Mouse (Mus musculus): ENCODE data around the gene Adcy2. TPM values are rescaled to one million over a fixed set of nuclear protein-coding genes. Genes with fewer than 3 reads are reported as not detected.

The Adcy2 gene
- under 1 TPM; 0.53 to 0.68 TPM for total RNA-seq (2021)
- long read RNA-seq, experiment 1 = 0 reads
- long read RNA-seq, experiment 2, full-length matches to known transcripts = 1 of 1 reads
- long read RNA-seq, experiment 2, partial matches to known transcripts = 0 of 1 reads
- long read RNA-seq, experiment 2, other reads (novel, unspliced or antisense) = 0 of 1 reads

DNA sequence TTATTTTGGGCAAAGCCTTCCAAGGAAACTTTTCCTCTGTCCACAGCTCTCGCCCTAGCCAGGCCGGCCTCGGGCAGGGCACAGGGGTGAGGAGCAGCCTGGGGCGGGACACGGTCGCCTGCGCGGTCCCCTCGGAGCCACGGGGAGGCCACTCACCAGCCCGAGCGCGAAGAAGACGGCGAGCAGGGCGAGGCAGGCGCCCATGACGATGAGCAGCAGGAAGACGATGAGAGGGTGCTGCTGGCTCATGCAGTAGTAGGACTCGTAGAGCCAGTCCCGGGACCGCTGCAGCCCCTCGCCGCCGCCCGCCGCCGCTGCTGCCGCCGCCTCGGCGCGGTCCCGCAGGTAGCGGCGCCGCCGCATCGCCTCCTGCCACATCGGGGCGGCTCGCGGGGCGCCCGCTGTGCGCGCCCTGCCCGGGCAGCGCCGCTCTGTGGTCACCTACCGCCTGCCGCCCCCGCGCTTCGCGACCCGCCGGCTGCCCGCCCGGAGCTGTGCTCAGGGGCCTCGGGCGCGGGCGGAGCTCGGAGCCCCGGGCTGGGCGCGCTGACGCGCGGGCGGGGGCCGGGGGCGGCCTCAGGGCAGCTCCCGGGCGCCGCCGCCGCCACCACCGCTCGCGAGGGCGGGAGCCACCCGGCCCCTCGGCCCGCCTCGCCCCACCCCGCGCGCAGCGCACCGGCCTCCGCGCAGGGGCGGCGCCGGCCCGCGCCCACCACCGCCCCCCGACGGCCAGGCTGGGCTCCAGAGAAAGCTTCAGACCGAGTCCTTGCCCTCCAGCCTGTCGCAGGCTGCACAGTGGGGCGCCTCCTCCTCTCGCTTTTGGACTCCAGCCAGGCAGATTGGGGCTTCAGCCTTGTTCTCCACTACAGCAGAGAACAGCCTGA lies at the start of gene Adcy2:
TSS of gene Adcy2 (minus strand) at position 624 of the 884 bp plus-strand sequence.
- DNase-seq = peak; percentile 42 to 50
- intact Hi-C loops (cut with DNase I) = no loop called here

DNA sequence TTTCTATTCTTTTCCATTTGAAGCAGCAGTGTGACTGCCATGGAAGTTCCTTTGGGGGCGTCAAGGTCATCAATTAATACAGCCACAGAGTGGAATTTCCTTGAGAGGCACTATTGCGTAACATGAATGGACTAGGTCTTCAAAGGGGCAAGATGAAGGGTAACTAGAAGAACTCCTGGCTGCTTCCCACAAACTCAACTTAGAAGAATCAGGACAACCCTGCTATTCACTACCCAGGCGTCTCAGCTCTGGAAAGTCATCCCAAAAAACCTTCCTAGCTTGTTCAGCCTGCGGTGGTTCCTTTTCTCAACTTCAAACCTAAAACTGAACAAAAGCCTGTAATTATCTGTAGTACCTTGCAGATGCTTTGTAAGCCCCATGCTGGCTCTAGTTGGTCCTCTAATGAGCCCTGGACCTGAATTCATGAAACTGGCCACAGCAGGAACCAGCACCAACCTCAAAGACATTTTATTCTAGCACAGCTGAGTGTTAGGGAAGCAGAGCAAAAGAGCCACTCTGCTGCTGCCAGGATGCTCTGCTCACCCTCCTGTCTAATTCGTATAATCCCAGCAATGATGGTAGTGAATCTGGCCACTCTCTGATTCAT lies 37.8 kb upstream of the Adcy2 start:
- intact Hi-C loops (cut with DNase I) = no loop called here
- DNase-seq = no peak

DNA sequence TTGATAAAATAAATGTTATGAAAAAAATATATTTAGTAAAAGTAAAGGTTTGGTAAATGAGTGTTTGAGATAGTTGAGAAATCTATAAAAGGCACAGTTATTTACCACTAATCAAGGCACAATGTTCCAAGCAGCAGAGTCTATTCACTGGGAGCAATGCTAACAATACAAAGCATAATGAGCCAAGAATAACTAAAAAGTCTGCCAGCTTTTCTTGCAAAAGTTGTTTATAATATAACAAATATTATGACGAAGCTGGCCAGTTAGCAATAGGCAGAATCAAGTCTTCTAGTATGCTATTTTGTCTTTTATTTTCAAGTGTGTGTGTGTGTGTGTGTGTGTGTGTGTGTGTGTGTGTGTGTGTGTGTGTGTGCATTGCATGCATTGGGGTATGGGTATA lies 35.3 kb upstream of the Adcy2 start:
- no peak for DNase-seq
- intact Hi-C loops (cut with DNase I) = no loop called here

DNA sequence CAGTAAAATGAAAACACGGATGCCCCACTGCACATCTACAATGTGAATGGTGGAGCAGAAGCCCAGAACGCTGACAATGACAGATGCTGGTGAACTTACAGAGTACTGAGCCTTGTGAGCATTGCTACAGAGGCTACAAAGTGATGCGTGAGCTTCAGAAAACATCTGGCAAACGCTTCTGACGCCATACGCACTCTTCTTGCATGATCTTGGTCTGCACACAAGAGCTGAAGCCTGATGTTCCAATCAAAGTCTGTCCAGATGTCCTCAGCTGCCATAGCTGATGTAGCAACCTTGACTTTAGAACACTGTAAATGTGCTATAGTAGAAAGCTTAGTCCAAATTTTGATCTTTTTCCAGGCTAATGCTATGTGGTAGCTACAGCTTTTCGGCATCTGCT lies 34.2 kb upstream of the Adcy2 start:
- intact Hi-C loops (cut with DNase I) = no loop called here
- no peak for DNase-seq

DNA sequence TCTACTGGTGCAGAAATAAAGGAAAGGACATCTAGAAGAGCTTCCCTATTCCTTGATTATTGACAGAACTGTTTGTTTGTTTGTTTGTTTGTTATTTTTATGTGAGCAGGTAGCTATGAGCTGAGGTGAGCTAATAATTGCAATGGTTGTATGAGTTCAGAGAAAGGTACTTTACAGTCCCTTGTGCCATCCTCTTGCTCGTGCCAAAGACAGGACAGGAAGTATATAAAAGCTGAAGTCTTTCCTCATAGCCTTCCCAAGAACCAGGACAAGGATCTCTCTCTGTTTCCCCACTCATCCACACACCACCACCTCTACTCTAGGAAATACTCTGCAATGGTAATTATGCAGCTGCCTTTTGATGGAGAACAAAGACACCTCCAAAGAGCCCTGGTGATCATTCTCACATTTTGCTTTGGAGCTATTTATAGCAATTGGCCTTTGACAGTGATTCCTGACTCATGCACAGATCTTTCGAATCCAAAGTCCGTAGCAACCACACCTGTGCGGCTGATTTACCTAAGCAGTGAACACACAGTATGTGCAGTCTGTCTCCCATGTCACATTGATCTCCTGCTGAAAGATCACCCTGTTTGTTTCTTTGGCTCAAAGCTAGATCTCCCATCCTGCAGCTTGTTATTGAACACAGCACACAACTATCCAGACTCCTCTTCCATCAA lies 29.9 kb upstream of the Adcy2 start:
- DNase-seq = no peak
- intact Hi-C loops (cut with DNase I) = no loop called here

DNA sequence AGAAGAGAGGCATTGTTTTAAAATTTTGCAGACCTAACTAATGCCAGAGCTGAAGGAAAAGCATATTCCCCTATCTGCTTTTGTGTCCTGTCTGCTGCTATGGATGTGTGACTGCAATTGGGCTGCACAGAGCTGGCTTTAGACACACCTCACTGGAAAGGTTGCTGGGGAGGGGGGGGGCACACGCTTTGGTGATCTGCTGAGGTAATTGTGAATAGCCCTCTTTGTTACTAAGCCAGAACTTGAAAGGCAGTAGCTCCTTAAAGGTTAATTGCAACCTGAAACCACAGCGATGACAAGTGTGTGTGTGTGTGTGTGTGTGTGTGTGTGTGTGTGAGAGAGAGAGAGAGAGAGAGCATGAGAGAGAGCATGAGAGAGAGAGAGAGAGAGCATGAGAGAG lies 25.6 kb upstream of the Adcy2 start:
- intact Hi-C loops (cut with DNase I) = no loop called here
- no peak for DNase-seq

DNA sequence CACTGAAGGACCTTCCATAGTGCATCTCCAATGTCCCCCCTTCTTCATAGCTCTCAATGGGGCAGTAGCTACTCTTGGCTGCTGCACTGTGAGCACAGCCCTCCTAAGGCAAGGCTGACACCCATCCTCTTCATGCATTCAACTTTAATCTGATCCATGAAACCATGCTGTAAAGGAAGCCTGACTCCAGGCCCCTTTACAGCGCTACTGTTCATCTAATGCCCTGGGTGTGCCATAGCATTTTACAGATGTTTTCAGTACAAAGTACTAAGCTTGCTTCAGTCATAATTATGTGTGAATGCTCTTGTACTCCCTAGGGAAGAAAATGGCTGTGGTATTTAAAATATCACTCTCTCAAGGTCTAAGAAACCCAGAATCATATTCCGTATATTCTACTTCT lies 23.9 kb upstream of the Adcy2 start:
- intact Hi-C loops (cut with DNase I) = no loop called here
- no peak for DNase-seq

DNA sequence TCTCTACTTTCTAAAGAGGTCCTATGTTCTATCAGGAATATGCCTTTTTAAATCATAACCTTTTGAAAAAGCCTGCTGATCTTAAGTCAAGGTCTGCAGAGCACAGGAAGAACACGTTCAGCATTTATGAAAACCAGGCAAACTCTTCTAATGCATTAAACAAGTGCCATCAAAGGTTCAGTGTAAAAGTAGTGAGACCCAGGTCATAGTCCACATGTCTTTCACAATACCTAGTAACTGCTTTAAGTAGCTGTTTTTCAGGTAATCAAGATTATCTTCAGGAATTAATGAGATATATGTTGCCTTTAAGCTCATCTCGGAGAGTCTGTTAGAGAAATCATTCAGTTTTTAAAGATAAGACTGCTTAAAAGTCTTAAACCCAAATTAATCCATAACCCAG lies 21.2 kb upstream of the Adcy2 start:
- no peak for DNase-seq
- intact Hi-C loops (cut with DNase I) = no loop called here

DNA sequence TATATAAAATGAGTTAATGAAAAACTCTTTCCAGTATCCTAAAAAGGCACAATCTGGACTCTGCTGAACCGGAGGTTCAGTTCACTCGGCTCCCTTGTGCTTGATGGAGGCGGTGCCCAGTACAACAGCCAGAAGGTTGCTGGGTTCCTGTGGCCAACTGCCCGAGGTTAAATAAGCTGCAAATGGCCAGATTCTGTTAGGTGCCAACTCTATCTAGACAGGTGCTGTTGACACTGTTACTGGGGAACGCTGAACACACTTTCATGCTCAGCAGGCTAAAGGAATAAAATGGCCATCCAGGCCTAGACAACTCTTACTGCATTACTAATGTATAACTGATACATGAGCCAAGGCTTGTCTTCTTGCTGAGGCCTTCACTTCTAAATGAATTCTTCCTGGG lies 7.6 kb upstream of the Adcy2 start:
- no peak for DNase-seq
- intact Hi-C loops (cut with DNase I) = loop anchor here (10.0 kb wide), 1 partner anchor 658 kb away; no protein-coding TSS in a partner anchor

DNA sequence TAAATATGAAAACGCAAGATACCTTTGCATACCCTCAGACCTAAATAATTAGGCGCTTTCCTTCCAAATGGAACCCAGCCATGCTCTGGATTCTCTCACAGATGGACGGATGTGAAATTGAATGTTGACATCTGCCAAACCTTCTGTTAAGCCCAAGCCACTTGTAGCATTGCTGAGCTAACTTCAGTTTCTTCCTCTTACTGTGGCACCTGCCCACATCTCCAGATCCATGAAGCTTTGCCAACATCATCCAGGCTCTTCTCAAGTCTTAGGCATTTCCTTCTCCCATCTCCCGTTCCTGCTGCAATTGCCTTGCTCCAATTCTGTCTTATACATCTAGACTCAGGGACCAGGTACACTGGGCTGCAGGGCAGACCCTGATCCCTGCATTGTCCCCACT lies 6.8 kb upstream of the Adcy2 start:
- intact Hi-C loops (cut with DNase I) = loop anchor here (10.0 kb wide), 1 partner anchor 659 kb away; no protein-coding TSS in a partner anchor
- DNase-seq = no peak

DNA sequence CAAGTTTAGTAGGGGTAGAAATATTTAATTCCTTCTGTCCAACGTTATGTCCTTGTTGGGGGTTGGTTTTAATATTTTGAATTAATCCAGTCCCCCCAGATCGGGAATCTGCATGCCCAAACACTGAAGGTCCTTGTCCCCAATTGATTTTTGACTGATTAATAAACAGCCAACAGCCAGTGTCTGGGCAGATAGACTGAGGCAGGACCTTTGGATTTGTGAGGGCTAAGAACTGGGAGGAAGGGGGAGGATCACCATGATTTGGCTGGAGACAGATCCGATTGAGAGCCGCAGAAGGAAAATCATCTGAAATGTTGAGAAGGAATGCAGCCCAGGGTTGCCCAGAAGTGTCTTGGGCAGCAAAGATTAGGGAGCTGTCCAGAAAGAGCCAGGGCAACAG lies 5.1 kb upstream of the Adcy2 start:
- DNase-seq = no peak
- intact Hi-C loops (cut with DNase I) = loop anchor here (10.0 kb wide), 1 partner anchor 660 kb away; no protein-coding TSS in a partner anchor

DNA sequence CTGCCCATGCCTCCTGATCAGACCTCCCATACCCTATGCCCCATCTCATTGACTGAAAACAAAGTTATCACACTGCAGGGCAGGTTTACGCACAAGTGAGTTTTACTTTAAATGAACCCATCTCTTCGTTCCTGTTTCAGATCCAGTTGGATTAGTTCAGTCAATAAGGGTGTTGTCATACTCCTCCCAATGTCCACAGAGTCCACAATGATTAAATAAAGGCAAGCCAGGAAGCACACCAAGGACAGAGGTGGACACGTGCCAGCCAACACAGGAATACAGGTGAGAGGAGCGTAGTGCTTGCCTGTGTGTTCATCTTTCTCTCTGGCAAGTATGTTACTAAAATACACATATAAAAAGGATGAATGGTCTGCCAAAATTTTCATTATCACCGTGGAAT lies 3.3 kb upstream of the Adcy2 start:
- DNase-seq = no peak
- intact Hi-C loops (cut with DNase I) = loop anchor here (2.0 to 10.0 kb wide), 2 partner anchors 458 to 662 kb away; no protein-coding TSS in a partner anchor

DNA sequence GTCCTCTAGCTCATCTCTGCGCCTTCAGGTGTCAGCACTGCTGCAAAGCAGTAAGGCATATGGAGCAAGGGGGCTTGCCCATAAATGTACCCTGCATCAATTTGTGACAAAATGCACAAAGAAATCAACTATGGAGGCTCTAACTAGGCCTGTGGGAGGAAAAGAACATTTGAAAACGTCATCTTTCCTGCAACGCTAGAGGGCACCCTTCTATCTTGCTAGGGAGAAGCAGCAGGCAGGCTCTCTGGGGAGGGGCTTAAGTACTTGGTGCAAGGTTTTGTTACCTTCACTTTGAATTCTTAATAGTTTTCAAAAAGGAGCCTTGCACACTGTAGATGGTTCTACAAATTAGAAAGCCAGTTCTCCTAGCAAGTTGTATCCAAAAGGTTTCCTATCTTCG lies 2.8 kb upstream of the Adcy2 start:
- DNase-seq = peak; percentile 27 to 59
- intact Hi-C loops (cut with DNase I) = loop anchor here (2.0 to 10.0 kb wide), 2 partner anchors 459 to 663 kb away; no protein-coding TSS in a partner anchor

DNA sequence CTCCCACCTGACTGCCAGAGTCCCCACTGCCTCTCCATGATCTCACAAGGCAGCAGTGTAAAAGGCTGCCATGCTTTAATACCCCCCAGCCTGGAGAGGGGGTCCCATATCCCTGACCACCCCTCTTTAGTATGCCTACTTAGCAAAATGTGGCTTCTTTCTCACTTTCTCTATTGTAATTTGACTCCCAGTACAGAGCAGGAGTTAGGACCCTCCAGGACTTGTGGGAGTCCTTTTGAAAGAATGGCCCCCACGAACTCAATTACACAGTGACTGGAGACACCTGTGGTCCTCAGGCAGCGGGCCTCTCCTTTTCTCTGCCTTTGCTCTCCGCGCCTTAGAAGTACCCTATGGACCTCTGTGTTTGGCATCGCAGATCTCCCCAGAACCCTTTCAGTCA lies 485 bp upstream of the Adcy2 start:
- DNase-seq = no peak
- intact Hi-C loops (cut with DNase I) = loop anchor here (10.0 kb wide), 1 partner anchor 665 kb away; no protein-coding TSS in a partner anchor

DNA sequence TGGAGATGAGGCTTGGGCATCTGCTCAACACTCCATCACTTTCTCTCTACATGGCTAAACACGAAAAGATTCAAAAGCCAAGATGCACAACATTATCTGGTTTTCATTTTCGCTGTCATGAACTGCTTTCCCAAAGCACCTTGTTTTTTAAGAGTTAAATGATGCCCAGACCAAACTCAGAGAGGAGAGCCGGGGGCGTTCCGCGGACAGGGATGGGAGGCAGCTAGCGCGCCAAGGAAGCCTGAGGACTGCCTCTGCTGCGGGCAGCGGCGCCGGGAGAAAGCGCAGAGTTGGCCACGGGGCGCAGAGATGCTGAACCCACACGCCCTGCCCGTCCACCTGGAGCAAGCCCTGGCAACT lies 803 bp downstream of the Adcy2 start:
- intact Hi-C loops (cut with DNase I) = no loop called here
- DNase-seq = peak in 1 of 2 experiments; percentile 3

DNA sequence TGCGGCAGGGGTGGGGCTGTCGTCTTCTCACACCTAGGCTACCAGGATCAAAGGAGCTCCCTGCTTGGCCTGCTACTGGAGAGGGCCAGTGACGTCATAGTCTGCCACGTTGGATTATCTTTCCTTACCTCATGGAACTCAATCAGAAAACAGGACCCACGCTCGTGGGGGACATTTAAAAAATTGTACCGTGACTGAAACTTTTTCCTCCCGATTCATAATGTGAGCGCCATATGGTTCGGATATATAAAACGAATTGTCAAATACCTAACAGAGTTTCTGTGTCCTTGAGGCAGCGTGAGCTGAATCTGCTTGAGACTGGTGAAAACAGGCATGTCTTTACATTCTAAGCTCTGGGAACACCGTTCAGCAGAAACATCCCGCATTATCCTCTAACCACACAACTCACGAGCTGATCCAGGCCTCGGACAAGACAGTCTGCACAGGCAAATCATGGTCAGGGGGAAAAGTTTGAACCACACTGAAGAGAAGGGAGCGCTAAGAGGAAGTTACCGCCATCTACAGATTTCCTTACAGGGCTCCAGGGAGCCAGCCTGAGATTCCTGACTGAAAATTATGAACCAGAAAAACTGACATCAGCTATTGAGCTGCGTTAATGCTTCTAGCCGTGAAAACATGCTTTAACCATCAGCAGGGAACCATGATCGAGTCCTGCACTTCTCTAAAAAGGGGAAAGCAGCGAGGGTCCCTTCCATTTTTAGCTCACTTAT lies 1.4 kb downstream of the Adcy2 start:
- intact Hi-C loops (cut with DNase I) = no loop called here
- DNase-seq = no peak

DNA sequence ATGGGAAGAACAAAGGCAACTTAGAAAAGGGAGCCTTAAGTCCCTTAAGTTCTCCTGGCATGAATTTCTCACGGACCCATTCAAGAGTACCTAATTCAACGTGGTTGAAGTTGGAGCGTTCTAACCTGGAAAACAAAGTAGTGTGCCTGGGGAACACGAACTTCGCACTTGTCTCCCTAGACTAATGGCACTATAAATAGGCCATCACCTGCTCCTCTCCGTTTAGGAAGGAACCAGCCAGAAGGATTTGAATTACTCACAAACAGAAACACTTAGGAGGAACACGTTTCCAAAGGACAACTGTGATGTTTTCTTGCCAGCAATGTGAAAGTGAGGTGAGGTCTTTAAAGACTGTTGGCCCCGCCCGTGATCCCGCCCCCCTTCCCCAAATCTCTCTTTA lies 2.0 kb downstream of the Adcy2 start:
- DNase-seq = no peak
- intact Hi-C loops (cut with DNase I) = no loop called here

DNA sequence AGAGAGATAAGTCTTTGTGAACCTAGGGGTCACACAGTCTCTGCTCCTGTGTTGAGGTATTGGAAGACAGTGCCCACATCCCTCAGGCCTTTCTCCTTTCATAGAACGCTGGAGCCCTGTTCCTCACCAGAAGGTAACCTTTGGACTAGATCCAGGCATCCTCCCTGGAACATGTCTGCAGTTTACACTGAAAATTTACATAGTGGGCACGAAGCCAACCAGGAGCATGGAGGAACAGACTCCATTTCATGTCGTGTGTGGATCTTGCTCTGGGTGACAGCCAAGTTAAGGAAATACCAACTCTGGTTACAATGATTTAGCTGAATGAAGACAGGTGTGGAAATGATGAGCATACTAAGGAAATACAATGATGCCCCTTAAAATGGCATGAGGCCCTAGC lies 2.7 kb downstream of the Adcy2 start:
- intact Hi-C loops (cut with DNase I) = no loop called here
- no peak for DNase-seq

DNA sequence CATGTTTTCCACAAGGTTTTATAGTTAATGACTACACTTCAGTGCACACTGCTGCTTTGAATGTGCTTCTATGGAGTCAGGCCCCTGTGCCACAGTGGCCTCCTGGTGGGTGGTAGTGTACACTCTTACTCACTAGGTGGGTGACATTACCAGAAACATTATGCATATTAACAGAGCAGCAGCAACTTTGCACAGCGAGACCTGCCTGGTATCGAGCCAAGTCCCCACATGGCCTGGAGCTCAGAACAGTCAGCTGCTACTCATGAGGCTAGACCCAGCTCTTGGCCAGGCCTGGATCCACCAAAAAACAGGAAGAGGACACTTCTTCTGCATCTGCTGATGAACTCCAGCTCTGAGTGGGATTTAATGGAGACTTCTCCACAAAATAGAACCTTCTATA lies 13.6 kb downstream of the Adcy2 start:
- intact Hi-C loops (cut with DNase I) = no loop called here
- DNase-seq = no peak

DNA sequence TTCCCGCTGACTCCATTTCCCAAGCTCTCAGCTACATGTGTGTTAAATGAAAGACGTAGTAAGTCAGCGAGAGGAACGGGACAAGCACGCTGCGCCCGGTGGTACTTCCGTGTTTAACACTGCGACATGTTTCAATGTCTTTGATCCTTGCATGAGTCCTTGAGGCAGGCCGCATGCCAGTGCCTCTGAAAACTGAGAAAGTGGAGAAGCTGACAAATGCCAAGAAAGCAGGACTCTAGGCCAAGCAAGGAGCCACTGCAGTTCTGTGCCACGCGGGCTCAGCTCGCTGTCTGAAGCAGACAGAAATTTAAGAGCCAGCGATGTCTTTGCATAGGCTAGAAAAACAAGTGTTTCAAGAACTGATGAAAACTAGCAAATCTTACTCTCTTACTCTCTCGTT lies 15.3 kb downstream of the Adcy2 start:
- DNase-seq = no peak
- intact Hi-C loops (cut with DNase I) = no loop called here

Data from heart, postnatal 14 days (tissue).